Mouse (Mus musculus): ENCODE data around the gene S1pr5. TPM values are rescaled to one million over a fixed set of nuclear protein-coding genes. Genes with fewer than 3 reads are reported as not detected.

The S1pr5 gene
- polyA plus RNA-seq, 1 experiment from 2014 or later: 5.0 TPM

GRCm38 (mm10) chr9:21244428-21245112 is 3.7 kb downstream of the S1pr5 start:
- Histone ChIP-seq H3K4me3 (ENCODE audit: low read depth, low read length) (peak overlapping the region; percentile 41), H3K27me3 (ENCODE audit: control insufficient read depth, insufficient read depth, low read length) (peaks cover 42% of the 10 kb centered on the region), H3K9me3 (ENCODE audit: control insufficient read depth, low read length) (no peaks in the 10 kb centered on the region), H3K4me1 (ENCODE audit: control insufficient read depth, insufficient read depth, low read length) (peaks cover 12% of the 10 kb centered on the region), H3K27ac (ENCODE audit: low read depth, low read length) (peak overlapping the region; percentile 64), H3K4me2 (ENCODE audit: low read depth, low read length) (peak overlapping the region; percentile 74), H3K9ac (replicated peaks; ENCODE audit: low read depth, low read length) (peak overlapping the region; percentile 60), H3K36me3 (ENCODE audit: control insufficient read depth, insufficient read depth, low read length) (no peaks in the 10 kb centered on the region)
- ATAC-seq (ENCODE audit: low read depth): peak; percentile 75
- under 1% methylated on average over 70 of the region's 72 CpGs for WGBS

GRCm38 (mm10) chr9:21243826-21244427 is 4.3 kb downstream of the S1pr5 start:
- Histone ChIP-seq H3K9me3 (ENCODE audit: control insufficient read depth, low read length) (no peaks in the 10 kb centered on the region), H3K27ac (ENCODE audit: low read depth, low read length) (peak overlapping the region; percentile 64), H3K4me2 (ENCODE audit: low read depth, low read length) (peak overlapping the region; percentile 74), H3K4me3 (ENCODE audit: low read depth, low read length) (peak overlapping the region; percentile 41), H3K36me3 (ENCODE audit: control insufficient read depth, insufficient read depth, low read length) (no peaks in the 10 kb centered on the region), H3K9ac (replicated peaks; ENCODE audit: low read depth, low read length) (peak overlapping the region; percentile 60), H3K4me1 (ENCODE audit: control insufficient read depth, insufficient read depth, low read length) (peaks cover 12% of the 10 kb centered on the region), H3K27me3 (ENCODE audit: control insufficient read depth, insufficient read depth, low read length) (peaks cover 40% of the 10 kb centered on the region)
- ATAC-seq (ENCODE audit: low read depth): peak; percentile 8; the same call in 1 of the 2 replicates
- 4% methylated on average over 42 of the region's 42 CpGs for WGBS

- ATAC-seq (ENCODE audit: low read depth): no peak
- H3K4me1 ChIP-seq (ENCODE audit: control insufficient read depth, insufficient read depth, low read length): peaks cover 26% of the 10 kb centered on the region
- no peak overlapping the region for H3K27ac ChIP-seq (ENCODE audit: low read depth, low read length)
- 3% methylated on average over 11 of the region's 11 CpGs for WGBS
- no peak overlapping the region for H3K4me2 ChIP-seq (ENCODE audit: low read depth, low read length)
- H3K36me3 ChIP-seq (ENCODE audit: control insufficient read depth, insufficient read depth, low read length): no peaks in the 10 kb centered on the region
- H3K9ac ChIP-seq (replicated peaks; ENCODE audit: low read depth, low read length): no peak overlapping the region
- peaks cover 23% of the 10 kb centered on the region for H3K27me3 ChIP-seq (ENCODE audit: control insufficient read depth, insufficient read depth, low read length)
- H3K4me3 ChIP-seq (ENCODE audit: low read depth, low read length): no peak overlapping the region
- H3K9me3 ChIP-seq (ENCODE audit: control insufficient read depth, low read length): no peaks in the 10 kb centered on the region
Measured at GRCm38 (mm10) chr9:21241343-21241742, 6.9 kb downstream of the S1pr5 start.

DNA sequence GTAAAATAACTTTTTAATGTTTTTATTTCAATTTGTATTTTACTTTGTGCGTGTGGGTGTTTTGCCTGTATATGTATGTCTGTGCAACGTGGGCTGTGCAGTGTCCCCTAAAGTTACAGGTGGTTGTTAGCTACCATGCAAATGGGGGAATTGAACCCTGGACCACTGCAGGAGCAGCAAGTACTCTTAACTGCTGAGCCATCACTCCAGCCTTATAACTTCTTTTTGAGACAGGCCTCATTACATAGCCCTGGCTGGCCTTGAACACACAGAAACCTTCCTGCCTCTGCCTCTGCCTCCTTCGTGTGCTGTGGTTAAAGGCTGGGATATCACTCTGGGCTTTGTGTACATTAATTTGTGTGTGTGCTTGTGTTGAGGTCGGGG is 8.8 kb downstream of the S1pr5 start:
- ATAC-seq (ENCODE audit: low read depth): no peak
- WGBS: 36% methylated on average over 4 of the region's 4 CpGs
- H3K4me1 ChIP-seq (ENCODE audit: control insufficient read depth, insufficient read depth, low read length): peaks cover 19% of the 10 kb centered on the region
- peaks cover 5% of the 10 kb centered on the region; the same call in 1 of the 2 replicates for H3K36me3 ChIP-seq (ENCODE audit: control insufficient read depth, insufficient read depth, low read length)
- no peak overlapping the region for H3K27ac ChIP-seq (ENCODE audit: low read depth, low read length)
- H3K9ac ChIP-seq (replicated peaks; ENCODE audit: low read depth, low read length): peak overlapping the region; percentile 94
- peak overlapping the region; percentile 90 for H3K4me3 ChIP-seq (ENCODE audit: low read depth, low read length)
- peaks cover 7% of the 10 kb centered on the region; the same call in 1 of the 2 replicates for H3K27me3 ChIP-seq (ENCODE audit: control insufficient read depth, insufficient read depth, low read length)
- peak overlapping the region; percentile 85 for H3K4me2 ChIP-seq (ENCODE audit: low read depth, low read length)
- H3K9me3 ChIP-seq (ENCODE audit: control insufficient read depth, low read length): no peaks in the 10 kb centered on the region

- WGBS: under 1% methylated on average over 83 of the region's 90 CpGs
- peak; percentile 88 for ATAC-seq (ENCODE audit: low read depth)
- Histone ChIP-seq H3K9me3 (ENCODE audit: control insufficient read depth, low read length) (no peaks in the 10 kb centered on the region), H3K9ac (replicated peaks; ENCODE audit: low read depth, low read length) (peak within 1 kb of the TSS; percentile 94), H3K4me2 (ENCODE audit: low read depth, low read length) (peak within 1 kb of the TSS; percentile 85), H3K4me3 (ENCODE audit: low read depth, low read length) (peak within 1 kb of the TSS; percentile 90), H3K27me3 (ENCODE audit: control insufficient read depth, insufficient read depth, low read length) (peaks cover 3% of the 10 kb centered on the region; the same call in 1 of the 2 replicates), H3K4me1 (ENCODE audit: control insufficient read depth, insufficient read depth, low read length) (peaks cover 13% of the 10 kb centered on the region), H3K36me3 (ENCODE audit: control insufficient read depth, insufficient read depth, low read length) (peaks cover 6% of the 10 kb centered on the region), H3K27ac (ENCODE audit: low read depth, low read length) (peak within 1 kb of the TSS; percentile 91)
Measured at GRCm38 (mm10) chr9:21238733-21239464, 9.3 kb downstream of the S1pr5 start, which contains the start of gene Keap1. Keap1 (minus strand) TSS chr9:21239361.

GRCm38 (mm10) chr9:21238004-21238732 is 10.1 kb downstream of the S1pr5 start:
- peak overlapping the region; percentile 90 for H3K4me3 ChIP-seq (ENCODE audit: low read depth, low read length)
- peak overlapping the region; percentile 94 for H3K9ac ChIP-seq (replicated peaks; ENCODE audit: low read depth, low read length)
- peaks cover 13% of the 10 kb centered on the region for H3K36me3 ChIP-seq (ENCODE audit: control insufficient read depth, insufficient read depth, low read length)
- H3K27ac ChIP-seq (ENCODE audit: low read depth, low read length): peak overlapping the region; percentile 91
- H3K4me2 ChIP-seq (ENCODE audit: low read depth, low read length): peak overlapping the region; percentile 85
- H3K4me1 ChIP-seq (ENCODE audit: control insufficient read depth, insufficient read depth, low read length): peaks cover 13% of the 10 kb centered on the region
- WGBS: under 1% methylated on average over 30 of the region's 31 CpGs
- no peaks in the 10 kb centered on the region for H3K9me3 ChIP-seq (ENCODE audit: control insufficient read depth, low read length)
- H3K27me3 ChIP-seq (ENCODE audit: control insufficient read depth, insufficient read depth, low read length): peaks cover 2% of the 10 kb centered on the region; the same call in 1 of the 2 replicates
- ATAC-seq (ENCODE audit: low read depth): peak; percentile 13

- 20% methylated on average over 19 of the region's 19 CpGs for WGBS
- H3K4me2 ChIP-seq (ENCODE audit: low read depth, low read length): peak overlapping the region; percentile 85
- H3K4me3 ChIP-seq (ENCODE audit: low read depth, low read length): peak overlapping the region; percentile 90
- peak; percentile 26; the same call in 1 of the 2 replicates for ATAC-seq (ENCODE audit: low read depth)
- no peaks in the 10 kb centered on the region for H3K27me3 ChIP-seq (ENCODE audit: control insufficient read depth, insufficient read depth, low read length)
- H3K36me3 ChIP-seq (ENCODE audit: control insufficient read depth, insufficient read depth, low read length): peaks cover 13% of the 10 kb centered on the region
- peak overlapping the region; percentile 91 for H3K27ac ChIP-seq (ENCODE audit: low read depth, low read length)
- peak overlapping the region; percentile 94 for H3K9ac ChIP-seq (replicated peaks; ENCODE audit: low read depth, low read length)
- no peaks in the 10 kb centered on the region for H3K9me3 ChIP-seq (ENCODE audit: control insufficient read depth, low read length)
- H3K4me1 ChIP-seq (ENCODE audit: control insufficient read depth, insufficient read depth, low read length): peaks cover 13% of the 10 kb centered on the region
Measured at GRCm38 (mm10) chr9:21237368-21238003, 10.8 kb downstream of the S1pr5 start.

DNA sequence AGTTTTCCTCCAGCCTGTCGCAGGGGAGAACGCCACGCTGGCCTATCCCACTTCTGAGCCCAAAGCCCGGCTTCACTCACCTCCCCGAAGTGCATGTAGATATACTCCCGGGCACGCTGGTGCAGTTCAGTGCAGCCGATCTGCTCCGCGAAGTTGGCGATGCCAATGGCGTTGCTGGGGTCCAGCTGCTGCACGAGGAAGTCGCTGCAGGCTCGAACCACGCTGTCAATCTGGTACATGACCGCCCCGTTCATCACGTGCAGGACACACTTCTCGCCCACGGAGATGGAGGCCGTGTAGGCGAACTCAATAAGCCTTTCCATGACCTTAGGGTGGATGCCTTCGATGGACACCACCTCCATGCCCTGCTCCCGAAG is 11.3 kb downstream of the S1pr5 start:
- ATAC-seq (ENCODE audit: low read depth): no peak
- WGBS: 82% methylated on average over 25 of the region's 25 CpGs

More for the DNA sequence above, 11.3 kb downstream of the S1pr5 start:
- H3K27me3 ChIP-seq (ENCODE audit: control insufficient read depth, insufficient read depth, low read length): no peaks in the 10 kb centered on the region
- peak overlapping the region; percentile 94; the same call in 1 of the 2 replicates for H3K9ac ChIP-seq (replicated peaks; ENCODE audit: low read depth, low read length)
- H3K9me3 ChIP-seq (ENCODE audit: control insufficient read depth, low read length): no peaks in the 10 kb centered on the region
- peaks cover 13% of the 10 kb centered on the region for H3K4me1 ChIP-seq (ENCODE audit: control insufficient read depth, insufficient read depth, low read length)
- no peak overlapping the region for H3K27ac ChIP-seq (ENCODE audit: low read depth, low read length)
- peak overlapping the region; percentile 85 for H3K4me2 ChIP-seq (ENCODE audit: low read depth, low read length)
- H3K36me3 ChIP-seq (ENCODE audit: control insufficient read depth, insufficient read depth, low read length): peaks cover 14% of the 10 kb centered on the region
- H3K4me3 ChIP-seq (ENCODE audit: low read depth, low read length): peak overlapping the region; percentile 90; the same call in 1 of the 2 replicates

Measured in neural tube, embryonic 14.5 days (tissue).